Mouse (Mus musculus) small intestine, adult 2 months (tissue): ENCODE measurements around the gene Cep128.

Source experiments
- CTCF ChIP-seq: fragments of 200-500 bp; IDR thresholded peaks from 2 replicates; pipeline ENCODE4 v1.5.1; 2012; ENCODE audit warnings: low read depth, mild to moderate bottlenecking, control low read depth, inconsistent platforms, low read length, moderate library complexity, mixed read lengths; ENCODE audit not compliant: insufficient replicate concordance, insufficient read length; ENCODE audit errors: extremely low read depth
- POLR2A ChIP-seq: fragments of 200-500 bp; IDR thresholded peaks from 2 replicates; pipeline ENCODE4 v1.6.1; 2012; ENCODE audit warnings: low read depth, mild to moderate bottlenecking, control low read depth, inconsistent platforms, low read length, moderate library complexity

GRCm38 (mm10) chr12:91012184-91012583, 372.0 kb downstream of the Cep128 start:
- TF ChIP-seq CTCF (no peak), POLR2A (no peak)
